In genomic region chr1:66820241-66820640, GRCm38 (mm10) we compare ENCODE assay signal across 15 mouse cellular contexts. TPM values are rescaled to one million over a fixed set of nuclear protein-coding genes. Genes with fewer than 3 reads are reported as not detected.
DNase-seq lines count a peak whose midpoint lies in the region; ATAC-seq lines count a peak whose summit lies in the region.
"Had no signal": no experiment of that assay in that cellular context is flagged by ENCODE, and none has a peak within 500 bp of the region (broad histone marks: within the 10 kb centered on the region; RNA-seq: fewer than 3 reads in every experiment).

No protein-coding gene starts in this region.

- peak; percentile 50 for DNase-seq in heart, adult 11 months
- DNase-seq in heart, postnatal 14 days = no peak
- peak; percentile 46 for DNase-seq in lung, postnatal 10 days
- DNase-seq in urinary bladder, postnatal 4 days (ENCODE audit: low spot score in 2 of 2) = no peak
- DNase-seq in cerebellum, adult 11-12 months = no peak
- DNase-seq in layer of hippocampus, postnatal 14 days (ENCODE audit: low spot score in 2 of 2) = no peak
- DNase-seq: cerebellum, postnatal 25 days; heart, postnatal 36 days; thymus, postnatal 36 days had no signal

- intact Hi-C loops in heart, postnatal 14 days (cut with DNase I) = no loop called here

- ATAC-seq in neural tube, embryonic 13.5 days (ENCODE audit: low read depth) = no peak
- ATAC-seq in neural tube, embryonic 15.5 days (ENCODE audit: low FRiP score) = no peak
- ATAC-seq: CD4-positive, CD25-positive, alpha-beta regulatory T cell, adult 4 months; Patski had no signal

- WGBS in neural tube, embryonic 13.5 days = 36% methylated on average over 7 of the region's 7 CpGs
- 23% methylated on average over 7 of the region's 7 CpGs for WGBS in neural tube, embryonic 15.5 days

- peaks cover 17% of the 10 kb centered on the region for H3K4me1 ChIP-seq in neural tube, embryonic 13.5 days (replicated peaks)
- peaks cover 17% of the 10 kb centered on the region for H3K4me1 ChIP-seq in neural tube, embryonic 15.5 days
- H3K4me1 ChIP-seq: stomach, embryonic 15.5 days had no signal

- no peaks in the 10 kb centered on the region for H3K9me3 ChIP-seq in neural tube, embryonic 13.5 days
- no peaks in the 10 kb centered on the region for H3K9me3 ChIP-seq in neural tube, embryonic 15.5 days (replicated peaks)
- H3K9me3 ChIP-seq: stomach, embryonic 15.5 days had no signal

- H3K4me2 ChIP-seq in neural tube, embryonic 13.5 days = 0 out of 2 replicates have a peak overlapping the region, but pooled peaks have one; percentile 9
- H3K4me2 ChIP-seq in neural tube, embryonic 15.5 days = no peak overlapping the region; the same call in 1 of the 2 replicates
- H3K4me2 ChIP-seq: stomach, embryonic 15.5 days had no signal

- H3K4me3 ChIP-seq in neural tube, embryonic 13.5 days = no peak overlapping the region
- no peak overlapping the region for H3K4me3 ChIP-seq in neural tube, embryonic 15.5 days (replicated peaks)
- H3K4me3 ChIP-seq: erythroblast, embryonic 14.5 days; stomach, embryonic 15.5 days had no signal

- H3K9ac ChIP-seq in neural tube, embryonic 13.5 days = no peak overlapping the region
- no peak overlapping the region for H3K9ac ChIP-seq in neural tube, embryonic 15.5 days (replicated peaks)
- H3K9ac ChIP-seq: stomach, embryonic 15.5 days had no signal

- no peaks in the 10 kb centered on the region for H3K36me3 ChIP-seq in neural tube, embryonic 13.5 days
- no peaks in the 10 kb centered on the region for H3K36me3 ChIP-seq in neural tube, embryonic 15.5 days
- H3K36me3 ChIP-seq: stomach, embryonic 15.5 days had no signal

- peaks cover 6% of the 10 kb centered on the region; the same call in 1 of the 2 replicates for H3K27me3 ChIP-seq in neural tube, embryonic 13.5 days
- H3K27me3 ChIP-seq in neural tube, embryonic 15.5 days (replicated peaks) = no peaks in the 10 kb centered on the region
- H3K27me3 ChIP-seq: Patski; stomach, embryonic 15.5 days had no signal

- H3K27ac ChIP-seq in neural tube, embryonic 13.5 days (replicated peaks) = peak overlapping the region; percentile 38; the same call in 1 of the 2 replicates
- H3K27ac ChIP-seq in neural tube, embryonic 15.5 days (replicated peaks) = no peak overlapping the region
- H3K27ac ChIP-seq: stomach, embryonic 15.5 days had no signal

RNA-seq across cellular contexts. Expression of gene Kansl1l, which starts 2.9 kb away (rescaled TPM):
- total RNA-seq in heart, postnatal 14 days (2021) = 10 to 100 TPM; 18.3 to 18.6 TPM
- polyA plus RNA-seq in neural tube, embryonic 13.5 days (2015; fragmentation: Nextera tagmentation; extraction: Ambion mirVana) = 17.1 and 17.5 TPM in 2 replicates
- polyA plus RNA-seq in neural tube, embryonic 15.5 days (2015; fragmentation: Nextera tagmentation; extraction: Ambion mirVana) = 10.9 and 13.1 TPM in 2 replicates
- 10 to 100 TPM; 14.3 to 15.0 TPM for total RNA-seq in layer of hippocampus, postnatal 14 days (2021)

RNA-seq across cellular contexts. Expression of gene Acadl, which starts 42.8 kb away (rescaled TPM):
- 1,000 to 10,000 TPM; 1,175 to 1,217 TPM for total RNA-seq in heart, postnatal 14 days (2021)
- 68.8 and 74.9 TPM in 2 replicates for polyA plus RNA-seq in neural tube, embryonic 13.5 days (2015; fragmentation: Nextera tagmentation; extraction: Ambion mirVana)
- 59.4 and 74.9 TPM in 2 replicates for polyA plus RNA-seq in neural tube, embryonic 15.5 days (2015; fragmentation: Nextera tagmentation; extraction: Ambion mirVana)
- 10 to 100 TPM; 33.7 to 34.2 TPM for total RNA-seq in layer of hippocampus, postnatal 14 days (2021)

Comparison
In these comparisons a context has a peak if more than half of its experiments do, and no peak if none do; other contexts are left out.
1. DNase-seq: peak in heart, adult 11 months (single experiment) and lung, postnatal 10 days (single experiment); none in heart, postnatal 14 days (0 of 2), urinary bladder, postnatal 4 days (0 of 2), cerebellum, adult 11-12 months (single experiment) and layer of hippocampus, postnatal 14 days (0 of 2).
2. RNA of gene Acadl, which starts 42.8 kb away (total RNA-seq): 1,175 to 1,217 TPM in heart, postnatal 14 days; 33.7 to 34.2 TPM in layer of hippocampus, postnatal 14 days; every median in the first group is over 10 times any median in the second.